Comparison of ENCODE assay signal across 7 mouse cellular contexts in genomic region chr2:16356921-16357837, GRCm38 (mm10). TPM values are rescaled to one million over a fixed set of nuclear protein-coding genes. Genes with fewer than 3 reads are reported as not detected.
A peak's percentile ranks its signal among the peaks of the same experiment; 100 is the strongest.
DNase-seq lines count a peak whose midpoint lies in the region; ATAC-seq and TF ChIP-seq lines count a peak whose summit lies in the region.

No protein-coding gene starts in this region.

- H3K9ac ChIP-seq in heart, embryonic 14.5 days (ENCODE audit: low read length): peak overlapping the region; percentile 75
- peak overlapping the region; percentile 55 for H3K9ac ChIP-seq in kidney, postnatal 0 days (ENCODE audit: low read depth, low read length)

- H3K27me3 ChIP-seq in spleen, adult 2 months (ENCODE audit: control insufficient read depth, insufficient read depth, low read length): peaks cover 9% of the 10 kb centered on the region; the same call in 1 of the 2 replicates
- H3K27me3 ChIP-seq in heart, embryonic 14.5 days (ENCODE audit: control insufficient read depth, insufficient read depth, low read length): no peaks in the 10 kb centered on the region
- H3K27me3 ChIP-seq in kidney, postnatal 0 days (ENCODE audit: insufficient read depth, low read length): no peaks in the 10 kb centered on the region

- no peak for ATAC-seq in heart, embryonic 14.5 days (ENCODE audit: insufficient number of reproducible peaks, insufficient read depth, low FRiP score, low read depth)
- peak; percentile 22 for ATAC-seq in kidney, postnatal 0 days (replicated peaks; ENCODE audit: low FRiP score, low read depth)
- 0 out of 2 replicates have a peak, but pooled peaks have one; percentile 6 for ATAC-seq in megakaryocyte-erythroid progenitor cell, adult 5-6 weeks (replicated peaks; ENCODE audit: low FRiP score, low TSS enrichment, poor library complexity, severe bottlenecking)

- DNase-seq in spleen, adult 2 months (ENCODE audit: low read depth in 1 of 2, low spot score in 2 of 2): no peak
- DNase-seq in spleen, postnatal 14 days (ENCODE audit: low spot score in 2 of 2): no peak
- DNase-seq in cerebellum, postnatal 25 days: peak; percentile 66 to 70
- DNase-seq in kidney, postnatal 0 days (ENCODE audit: low spot score): no peak
- peak; percentile 22 to 46 for DNase-seq in thymus, adult 18-20 months

- no peaks in the 10 kb centered on the region for H3K9me3 ChIP-seq in heart, embryonic 14.5 days (ENCODE audit: control insufficient read depth, low read length)
- H3K9me3 ChIP-seq in kidney, postnatal 0 days (replicated peaks; ENCODE audit: low read length): no peaks in the 10 kb centered on the region

- H3K4me1 ChIP-seq in spleen, adult 2 months (ENCODE audit: control insufficient read depth, insufficient read depth, insufficient read length): peaks cover 3% of the 10 kb centered on the region; the same call in 1 of the 2 replicates
- H3K4me1 ChIP-seq in heart, embryonic 14.5 days (ENCODE audit: control insufficient read depth in 2 of 2, insufficient read depth in 2 of 2, low read length in 2 of 2): 0 out of 4 replicates have a peak, but pooled peaks cover 0 to 2% of the 10 kb centered on the region in 2 experiments
- peaks cover 8% of the 10 kb centered on the region; the same call in 1 of the 2 replicates for H3K4me1 ChIP-seq in kidney, postnatal 0 days (replicated peaks; ENCODE audit: insufficient read depth, low read length)

- TF ChIP-seq CTCF in spleen, adult 2 months (IDR thresholded peaks at IDR 0.05; ENCODE audit: extremely low read depth, insufficient read depth, insufficient read length, insufficient replicate concordance): no peak
- TF ChIP-seq CTCF in kidney, postnatal 0 days (IDR thresholded peaks at IDR 0.05; ENCODE audit: low read depth): peak; percentile 46

- H3K4me2 ChIP-seq in heart, embryonic 14.5 days (ENCODE audit: low read length): peak overlapping the region; percentile 79
- H3K4me2 ChIP-seq in kidney, postnatal 0 days (ENCODE audit: low read length): peak overlapping the region; percentile 92

- no peaks in the 10 kb centered on the region for H3K36me3 ChIP-seq in spleen, adult 2 months (ENCODE audit: control insufficient read depth, insufficient read depth, low read length)
- no peaks in the 10 kb centered on the region for H3K36me3 ChIP-seq in heart, embryonic 14.5 days (ENCODE audit: control insufficient read depth, insufficient read depth, low read length)
- H3K36me3 ChIP-seq in kidney, postnatal 0 days (ENCODE audit: insufficient read depth, low read length): no peaks in the 10 kb centered on the region

- WGBS in spleen, adult 2 months: 12% methylated on average over 33 of the region's 33 CpGs
- WGBS in heart, embryonic 14.5 days: 4% methylated on average over 33 of the region's 33 CpGs
- 3% methylated on average over 33 of the region's 33 CpGs for WGBS in kidney, postnatal 0 days

- H3K27ac ChIP-seq in spleen, adult 2 months (ENCODE audit: insufficient read depth, low read length): peak overlapping the region; percentile 45; the same call in 1 of the 2 replicates
- peak overlapping the region in 1 of 2 experiments; percentile 31; a peak in 2 of 4 replicates for H3K27ac ChIP-seq in heart, embryonic 14.5 days (replicated peaks in 1 of 2; ENCODE audit: control insufficient read depth in 1 of 2, insufficient read depth in 1 of 2, low read depth in 2 of 2, low read length in 2 of 2)
- peak overlapping the region; percentile 89 for H3K27ac ChIP-seq in kidney, postnatal 0 days

- peak overlapping the region; percentile 56 for H3K4me3 ChIP-seq in spleen, adult 2 months (ENCODE audit: extremely low read depth, insufficient read depth, insufficient read length)
- H3K4me3 ChIP-seq in heart, embryonic 14.5 days (ENCODE audit: control insufficient read depth in 1 of 2, insufficient read depth in 1 of 2, low read depth in 1 of 2, low read length in 2 of 2): peak overlapping the region; percentile 58 to 59
- H3K4me3 ChIP-seq in kidney, postnatal 0 days (replicated peaks; ENCODE audit: low read depth, low read length): peak overlapping the region; percentile 62

- TF ChIP-seq POLR2A in spleen, adult 2 months (IDR thresholded peaks at IDR 0.05; ENCODE audit: low read depth, low read length): no peak

RNA-seq across cellular contexts. Expression of gene Plxdc2, which starts 1.1 kb away (rescaled TPM):
- polyA plus RNA-seq in spleen, adult 2 months (2012; rRNA removed): 1.4 and 1.5 TPM in 2 replicates
- 14.6 and 15.7 TPM in 2 replicates for polyA plus RNA-seq in heart, embryonic 14.5 days (2014; fragmentation: Nextera tagmentation; extraction: Ambion mirVana)
- polyA plus RNA-seq in kidney, postnatal 0 days (2015; fragmentation: Nextera tagmentation; extraction: Ambion mirVana): 37.3 and 39.0 TPM in 2 replicates
- total RNA-seq in megakaryocyte-erythroid progenitor cell, adult 5-6 weeks (2014; fragmentation: Nextera tagmentation): 0.99 and 1.3 TPM in 2 replicates
- total RNA-seq in megakaryocyte-erythroid progenitor cell, adult 5-6 weeks (2017): 0.61 and 1.3 TPM in 2 replicates

Comparison
In these comparisons a context has a peak if more than half of its experiments do, and no peak if none do; other contexts are left out.
1. DNase-seq: peak in cerebellum, postnatal 25 days (2 of 2) and thymus, adult 18-20 months (2 of 2); none in spleen, adult 2 months (0 of 2), spleen, postnatal 14 days (0 of 2) and kidney, postnatal 0 days (single experiment).
2. Peak in every context shown above with its lines, with median percentiles within 50 percentile points of each other: H3K4me3 ChIP-seq.